Mouse (Mus musculus) liver, embryonic 11.5 days (tissue): ENCODE results near the gene Rgs11. TPM values are rescaled to one million over a fixed set of nuclear protein-coding genes. Genes with fewer than 3 reads are reported as not detected.

Experiments used
- ATAC-seq: fragments of 200-750 bp; cut with Nextera tagmentation; replicated peaks from 2 replicates; pipeline ENCODE4 v1.8.0; 2017; ENCODE audit warnings: moderate number of reproducible peaks, mild to moderate bottlenecking, moderate TSS enrichment, moderate library complexity; ENCODE audit not compliant: low FRiP score
- DNase-seq: peaks from one replicate; pipeline ENCODE4 v3.0.0-alpha.2; 2017; ENCODE audit warnings: low spot score
- H3K27ac ChIP-seq: fragments of 300-500 bp; sonication (generic); 2 replicates; pipeline ENCODE4 v1.5.1; 2014; ENCODE audit warnings: mild to moderate bottlenecking, low read depth, low read length, control low read depth
- H3K27me3 ChIP-seq: fragments of 300-500 bp; sonication (generic); replicated peaks from 2 replicates; pipeline ENCODE4 v1.6.1; 2014; ENCODE audit warnings: low read length, mixed read lengths; ENCODE audit not compliant: control insufficient read depth, insufficient read depth
- H3K36me3 ChIP-seq: fragments of 300-500 bp; sonication (generic); 2 replicates; pipeline ENCODE4 v1.6.1; 2014; ENCODE audit warnings: mild to moderate bottlenecking, low read length, moderate library complexity, mixed read lengths; ENCODE audit not compliant: control insufficient read depth, insufficient read depth
- H3K4me1 ChIP-seq: fragments of 300-500 bp; sonication (generic); replicated peaks from 2 replicates; pipeline ENCODE4 v1.6.1; 2014; ENCODE audit warnings: low read length, mixed read lengths; ENCODE audit not compliant: control insufficient read depth, insufficient read depth
- H3K4me2 ChIP-seq: fragments of 300-500 bp; sonication (generic); 2 replicates; pipeline ENCODE4 v1.6.1; 2014; ENCODE audit warnings: mild to moderate bottlenecking, control low read depth, moderate library complexity
- H3K4me3 ChIP-seq: fragments of 300-500 bp; sonication (generic); 2 replicates; pipeline ENCODE4 v1.5.1; 2014; ENCODE audit warnings: low read depth, low read length, control low read depth
- H3K9ac ChIP-seq: fragments of 300-500 bp; sonication (generic); 2 replicates; pipeline ENCODE4 v1.6.1; 2014; ENCODE audit warnings: low read depth, low read length, control low read depth
- H3K9me3 ChIP-seq: fragments of 300-500 bp; sonication (generic); 2 replicates; pipeline ENCODE4 v1.6.1; 2016; ENCODE audit warnings: low read length, inconsistent platforms, mixed read lengths; ENCODE audit not compliant: control insufficient read depth
- WGBS: fragments of 180-500 bp; shearing (Covaris S2); extraction: QIAGEN DNeasy Blood & Tissue Kit; methylation state at CpG from one replicate; pipeline ENCODE4 v1.1.7; 2014; 5-methylcytosine and 5-hydroxymethylcytosine counted together
- polyA plus RNA-seq: library from polyadenylated mRNA; unstranded; fragments of >200 nt; fragmentation: Nextera tagmentation; extraction: Ambion mirVana; gene quantifications from 2 replicates; pipeline ENCODE4 v1.2.1, GENCODE M21; 2014

Gene Rgs11
- polyA plus RNA-seq, 1 experiment from 2014 or later, result 2.4 TPM

- no peak overlapping the region for H3K4me2 ChIP-seq
- H3K9me3 ChIP-seq, result no peaks in the 10 kb centered on the region
- no peak overlapping the region for H3K27ac ChIP-seq
- 80% methylated on average over 7 of the region's 7 CpGs for WGBS
- no peak for DNase-seq
- H3K4me1 ChIP-seq, result no peaks in the 10 kb centered on the region
- H3K4me3 ChIP-seq, result no peak overlapping the region
- no peaks in the 10 kb centered on the region for H3K36me3 ChIP-seq
- H3K9ac ChIP-seq, result no peak overlapping the region
- ATAC-seq, result no peak
- H3K27me3 ChIP-seq, result no peaks in the 10 kb centered on the region; the same call in 1 of the 2 replicates
These were observed 9.5 kb downstream of the Rgs11 start for GRCm38 (mm10) chr17:26212241-26212640.

GRCm38 (mm10) chr17:26212681-26213080 is 9.9 kb downstream of the Rgs11 start:
- H3K9me3 ChIP-seq, result no peaks in the 10 kb centered on the region
- no peak overlapping the region for H3K27ac ChIP-seq
- H3K4me3 ChIP-seq, result no peak overlapping the region
- H3K36me3 ChIP-seq, result no peaks in the 10 kb centered on the region
- no peaks in the 10 kb centered on the region for H3K4me1 ChIP-seq
- ATAC-seq (no peak), DNase-seq (no peak)
- H3K4me2 ChIP-seq, result no peak overlapping the region
- no peaks in the 10 kb centered on the region for H3K27me3 ChIP-seq
- WGBS, result 82% methylated on average over 11 of the region's 11 CpGs
- no peak overlapping the region for H3K9ac ChIP-seq

- H3K27ac ChIP-seq, result no peak overlapping the region
- DNase-seq (no peak), ATAC-seq (no peak)
- H3K4me2 ChIP-seq, result no peak overlapping the region
- no peak overlapping the region for H3K9ac ChIP-seq
- H3K4me3 ChIP-seq, result no peak overlapping the region
- no peaks in the 10 kb centered on the region for H3K4me1 ChIP-seq
- WGBS, result 64% methylated on average over 2 of the region's 2 CpGs
- H3K9me3 ChIP-seq, result no peaks in the 10 kb centered on the region
- H3K36me3 ChIP-seq, result no peaks in the 10 kb centered on the region
- no peaks in the 10 kb centered on the region; the same call in 1 of the 2 replicates for H3K27me3 ChIP-seq
These were observed 18.8 kb downstream of the Rgs11 start for GRCm38 (mm10) chr17:26221508-26221907.

- H3K27ac ChIP-seq, result no peak overlapping the region
- 78% methylated on average over 12 of the region's 12 CpGs for WGBS
These were observed 22.4 kb downstream of the Rgs11 start for GRCm38 (mm10) chr17:26225150-26225549.

GRCm38 (mm10) chr17:26229776-26230175 is 27.0 kb downstream of the Rgs11 start:
- Histone ChIP-seq H3K9ac (no peak overlapping the region), H3K4me1 (no peaks in the 10 kb centered on the region), H3K4me2 (no peak overlapping the region), H3K9me3 (no peaks in the 10 kb centered on the region), H3K36me3 (no peaks in the 10 kb centered on the region), H3K27me3 (no peaks in the 10 kb centered on the region), H3K4me3 (no peak overlapping the region), H3K27ac (no peak overlapping the region)
- DNase-seq, result no peak
- WGBS, result 81% methylated on average over 5 of the region's 5 CpGs
- ATAC-seq, result no peak

More at GRCm38 (mm10) chr17:26225150-26225549, 22.4 kb downstream of the Rgs11 start:
- no peaks in the 10 kb centered on the region; the same call in 1 of the 2 replicates for H3K27me3 ChIP-seq
- H3K9ac ChIP-seq, result no peak overlapping the region
- no peak for ATAC-seq
- DNase-seq, result no peak
- no peaks in the 10 kb centered on the region for H3K36me3 ChIP-seq
- H3K4me1 ChIP-seq, result no peaks in the 10 kb centered on the region
- H3K4me2 ChIP-seq, result no peak overlapping the region
- no peak overlapping the region for H3K4me3 ChIP-seq
- no peaks in the 10 kb centered on the region for H3K9me3 ChIP-seq

- Histone ChIP-seq H3K4me3 (no peak overlapping the region), H3K9ac (no peak overlapping the region), H3K4me2 (no peak overlapping the region), H3K36me3 (no peaks in the 10 kb centered on the region), H3K27me3 (no peaks in the 10 kb centered on the region), H3K9me3 (no peaks in the 10 kb centered on the region), H3K27ac (no peak overlapping the region), H3K4me1 (no peaks in the 10 kb centered on the region)
- no peak for ATAC-seq
- WGBS, result 76% methylated on average over 5 of the region's 5 CpGs
- no peak for DNase-seq
These were observed 28.4 kb downstream of the Rgs11 start for GRCm38 (mm10) chr17:26231156-26231555.

- Histone ChIP-seq H3K4me2 (no peak overlapping the region), H3K36me3 (no peaks in the 10 kb centered on the region), H3K4me1 (peaks cover 8% of the 10 kb centered on the region), H3K4me3 (no peak overlapping the region), H3K27ac (no peak overlapping the region), H3K9ac (no peak overlapping the region), H3K27me3 (no peaks in the 10 kb centered on the region), H3K9me3 (no peaks in the 10 kb centered on the region)
- WGBS, result 65% methylated on average over 8 of the region's 8 CpGs
- no peak for DNase-seq
- ATAC-seq, result no peak
These were observed 30.1 kb downstream of the Rgs11 start for GRCm38 (mm10) chr17:26232863-26233262.

- Histone ChIP-seq H3K36me3 (no peaks in the 10 kb centered on the region), H3K4me2 (no peak overlapping the region), H3K27me3 (no peaks in the 10 kb centered on the region), H3K4me1 (peaks cover 8% of the 10 kb centered on the region), H3K9me3 (no peaks in the 10 kb centered on the region), H3K27ac (no peak overlapping the region), H3K4me3 (no peak overlapping the region), H3K9ac (no peak overlapping the region)
- WGBS, result 92% methylated on average over 8 of the region's 8 CpGs
- DNase-seq (no peak), ATAC-seq (no peak)
These were observed 31.6 kb downstream of the Rgs11 start for GRCm38 (mm10) chr17:26234386-26234785.

GRCm38 (mm10) chr17:26235077-26235815 is 32.5 kb downstream of the Rgs11 start:
- no peaks in the 10 kb centered on the region for H3K27me3 ChIP-seq
- no peak overlapping the region for H3K9ac ChIP-seq
- peaks cover 13% of the 10 kb centered on the region for H3K4me1 ChIP-seq
- H3K4me3 ChIP-seq, result no peak overlapping the region
- WGBS, result 52% methylated on average over 13 of the region's 13 CpGs
- H3K27ac ChIP-seq, result no peak overlapping the region
- no peak for ATAC-seq
- no peak overlapping the region for H3K4me2 ChIP-seq
- no peaks in the 10 kb centered on the region for H3K9me3 ChIP-seq
- no peak for DNase-seq
- no peaks in the 10 kb centered on the region for H3K36me3 ChIP-seq
